Mouse (Mus musculus) neural tube, embryonic 13.5 days (tissue): Measurements from ENCODE around the gene 5830473C10Rik. TPM values are rescaled to one million over a fixed set of nuclear protein-coding genes. Genes with fewer than 3 reads are reported as not detected.

ENCODE experiments used
- ATAC-seq: fragments of 200-750 bp; cut with Nextera tagmentation; 2 replicates; pipeline ENCODE4 v1.8.0; 2017; ENCODE audit warnings: low read depth, mild to moderate bottlenecking, moderate TSS enrichment, moderate library complexity
- H3K27ac ChIP-seq: fragments of 300-500 bp; sonication (generic); replicated peaks from 2 replicates; pipeline ENCODE4 v1.5.1; 2015; ENCODE audit warnings: moderate library complexity, mild to moderate bottlenecking, inconsistent platforms
- H3K27me3 ChIP-seq: fragments of 300-500 bp; sonication (generic); 2 replicates; pipeline ENCODE4 v1.6.1; 2015; ENCODE audit warnings: mild to moderate bottlenecking, inconsistent platforms
- H3K36me3 ChIP-seq: fragments of 300-500 bp; sonication (generic); 2 replicates; pipeline ENCODE4 v1.6.1; 2015; ENCODE audit warnings: mild to moderate bottlenecking, inconsistent platforms
- H3K4me1 ChIP-seq: fragments of 300-500 bp; sonication (generic); replicated peaks from 2 replicates; pipeline ENCODE4 v1.6.1; 2015; ENCODE audit warnings: inconsistent platforms
- H3K4me2 ChIP-seq: fragments of 300-500 bp; sonication (generic); 2 replicates; pipeline ENCODE4 v1.6.1; 2015; ENCODE audit warnings: inconsistent platforms, mild to moderate bottlenecking, moderate library complexity
- H3K4me3 ChIP-seq: fragments of 300-500 bp; sonication (generic); 2 replicates; pipeline ENCODE4 v1.5.1; 2015; ENCODE audit warnings: mild to moderate bottlenecking, inconsistent platforms
- H3K9ac ChIP-seq: fragments of 300-500 bp; sonication (generic); 2 replicates; pipeline ENCODE4 v1.6.1; 2015; ENCODE audit warnings: moderate library complexity, mild to moderate bottlenecking, inconsistent platforms
- H3K9me3 ChIP-seq: fragments of 300-500 bp; sonication (generic); 2 replicates; pipeline ENCODE4 v1.6.1; 2016; ENCODE audit warnings: inconsistent platforms
- WGBS: fragments of 180-500 bp; shearing (Covaris S2); methylation state at CpG from one replicate; pipeline ENCODE4 v1.1.7; 2015; 5-methylcytosine and 5-hydroxymethylcytosine counted together
- polyA plus RNA-seq: library from polyadenylated mRNA; unstranded; fragments of >200 nt; fragmentation: Nextera tagmentation; extraction: Ambion mirVana; gene quantifications from 2 replicates; pipeline ENCODE4 v1.2.1, GENCODE M21; 2015

The 5830473C10Rik gene
- polyA plus RNA-seq, 1 experiment from 2014 or later: not detected

- peaks cover 5% of the 10 kb centered on the region; the same call in 1 of the 2 replicates for H3K27me3 ChIP-seq
- WGBS: 81% methylated on average over 7 of the region's 7 CpGs
- no peak overlapping the region for H3K9ac ChIP-seq
- H3K4me1 ChIP-seq: 0 out of 2 replicates have a peak, but pooled peaks cover under 1% of the 10 kb centered on the region
- H3K4me2 ChIP-seq: no peak overlapping the region
- no peak overlapping the region for H3K4me3 ChIP-seq
- H3K36me3 ChIP-seq: no peaks in the 10 kb centered on the region
- no peaks in the 10 kb centered on the region for H3K9me3 ChIP-seq
- ATAC-seq: no peak
- H3K27ac ChIP-seq: no peak overlapping the region
These were observed 74.0 kb downstream of the 5830473C10Rik start for GRCm38 (mm10) chr5:90634885-90635284.

GRCm38 (mm10) chr5:90640286-90641217, 79.6 kb downstream of the 5830473C10Rik start, which contains the start of gene Rassf6:
Gene Rassf6 (minus strand): TSS chr5:90640657.
- no peaks in the 10 kb centered on the region for H3K36me3 ChIP-seq
- WGBS: 11% methylated on average over 26 of the region's 26 CpGs
- ATAC-seq: peak; percentile 74
- peak within 1 kb of the TSS; percentile 59 for H3K9ac ChIP-seq
- peaks cover 9% of the 10 kb centered on the region for H3K4me1 ChIP-seq
- H3K9me3 ChIP-seq: no peaks in the 10 kb centered on the region
- H3K27ac ChIP-seq: no peak within 1 kb of the TSS
- peak within 1 kb of the TSS; percentile 75 for H3K4me2 ChIP-seq
- H3K4me3 ChIP-seq: peak within 1 kb of the TSS; percentile 39
- peaks cover 5% of the 10 kb centered on the region; the same call in 1 of the 2 replicates for H3K27me3 ChIP-seq

DNA sequence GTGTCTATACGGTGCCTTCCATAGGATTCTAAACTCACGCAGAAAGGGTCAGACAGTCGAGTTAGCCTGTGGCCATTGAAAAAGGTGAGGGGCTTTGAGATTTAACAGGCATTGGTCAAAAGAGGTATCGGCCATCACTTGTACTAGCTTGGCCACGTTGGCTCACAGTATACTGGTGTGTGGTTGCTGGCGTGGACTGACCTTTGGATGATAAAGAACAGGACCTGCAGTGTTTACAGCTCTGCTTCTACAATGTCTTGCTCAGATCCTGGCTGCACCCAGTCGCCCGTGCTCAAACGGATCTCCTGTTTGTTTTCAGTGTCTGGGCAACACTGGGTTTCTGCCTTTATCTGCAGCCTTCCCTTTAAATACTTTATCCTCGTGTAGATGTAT, 80.3 kb downstream of the 5830473C10Rik start:
- no peak for ATAC-seq
- Histone ChIP-seq H3K27me3 (peaks cover 5% of the 10 kb centered on the region; the same call in 1 of the 2 replicates), H3K4me2 (no peak overlapping the region), H3K4me1 (peaks cover 9% of the 10 kb centered on the region), H3K4me3 (no peak overlapping the region), H3K9me3 (no peaks in the 10 kb centered on the region), H3K36me3 (no peaks in the 10 kb centered on the region), H3K27ac (no peak overlapping the region), H3K9ac (no peak overlapping the region)
- WGBS: 75% methylated on average over 10 of the region's 10 CpGs

- H3K4me2 ChIP-seq: no peak overlapping the region
- no peaks in the 10 kb centered on the region for H3K27me3 ChIP-seq
- no peak overlapping the region for H3K9ac ChIP-seq
- 68% methylated on average over 3 of the region's 3 CpGs for WGBS
- no peaks in the 10 kb centered on the region for H3K9me3 ChIP-seq
- no peak overlapping the region for H3K4me3 ChIP-seq
- no peaks in the 10 kb centered on the region for H3K36me3 ChIP-seq
- H3K27ac ChIP-seq: no peak overlapping the region
- H3K4me1 ChIP-seq: peaks cover 2% of the 10 kb centered on the region
- no peak for ATAC-seq
These were observed 84.7 kb downstream of the 5830473C10Rik start for GRCm38 (mm10) chr5:90645579-90645978.

DNA sequence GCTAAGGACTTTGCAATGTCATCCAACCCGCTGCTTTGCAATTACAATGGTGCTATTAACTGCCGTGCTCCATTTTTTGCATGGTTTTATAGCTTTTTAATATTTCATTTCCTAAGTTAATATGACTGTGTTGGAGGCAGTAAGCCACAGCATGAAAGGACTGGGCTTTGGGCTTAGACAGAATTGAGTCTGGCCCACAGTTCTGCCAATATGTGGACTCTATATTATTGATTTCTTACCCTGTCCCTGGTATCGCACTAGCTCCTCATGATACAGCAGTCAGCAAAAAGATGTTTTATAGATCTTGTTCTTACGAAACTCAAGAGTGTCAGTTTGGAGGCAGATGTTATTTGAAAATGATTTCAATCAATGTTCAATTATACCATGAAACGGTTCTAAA, 85.5 kb downstream of the 5830473C10Rik start:
- 76% methylated on average over 5 of the region's 5 CpGs for WGBS
- no peak overlapping the region for H3K9ac ChIP-seq
- H3K36me3 ChIP-seq: no peaks in the 10 kb centered on the region
- H3K27me3 ChIP-seq: no peaks in the 10 kb centered on the region
- H3K9me3 ChIP-seq: no peaks in the 10 kb centered on the region
- H3K4me3 ChIP-seq: no peak overlapping the region
- no peak; the same call in 1 of the 2 replicates for ATAC-seq
- H3K4me2 ChIP-seq: no peak overlapping the region
- H3K4me1 ChIP-seq: no peaks in the 10 kb centered on the region
- H3K27ac ChIP-seq: no peak overlapping the region

Other genes starting within 250 kb of the 5830473C10Rik start
- gene Ankrd17, start 194.5 kb upstream of the 5830473C10Rik start, polyA plus RNA-seq: 28.3 and 29.3 TPM in 2 replicates
- 6.0 and 6.1 TPM in 2 replicates for gene Gm9958, start 193.9 kb upstream of the 5830473C10Rik start, polyA plus RNA-seq
- gene Alb, start 100.2 kb upstream of the 5830473C10Rik start, polyA plus RNA-seq: 0.56 and 1.1 TPM in 2 replicates
- gene Afp, start 70.4 kb upstream of the 5830473C10Rik start, polyA plus RNA-seq: 1.7 and 6.1 TPM in 2 replicates
- gene Afm, start 42.2 kb upstream of the 5830473C10Rik start, polyA plus RNA-seq: not detected in 2 replicates
- 1.7 and 1.9 TPM in 2 replicates for gene Rassf6, start 79.5 kb downstream of the 5830473C10Rik start, polyA plus RNA-seq
- not detected in 2 replicates for gene Cxcl5, start 198.3 kb downstream of the 5830473C10Rik start, polyA plus RNA-seq
- 2.9 and 3.2 TPM in 2 replicates for gene Ppbp, start 207.4 kb downstream of the 5830473C10Rik start, polyA plus RNA-seq
- 50.6 and 64.9 TPM in 2 replicates for gene Pf4, start 211.3 kb downstream of the 5830473C10Rik start, polyA plus RNA-seq
- not detected in 2 replicates for gene Cxcl3, start 225.0 kb downstream of the 5830473C10Rik start, polyA plus RNA-seq
- not detected in 2 replicates for gene Cxcl15, start 233.4 kb downstream of the 5830473C10Rik start, polyA plus RNA-seq